Mouse (Mus musculus): ENCODE results near the gene Tmem273. TPM values are rescaled to one million over a fixed set of nuclear protein-coding genes. Genes with fewer than 3 reads are reported as not detected.

Gene Tmem273
- total and polyA plus RNA-seq, 2 experiments: 1.3 to 2.0 TPM

- H3K36me3 ChIP-seq (ENCODE audit: control insufficient read depth, insufficient read depth, low read length): no peaks in the 10 kb centered on the region
- no peak within 1 kb of the TSS for H3K4me3 ChIP-seq (ENCODE audit: insufficient read depth, low read depth, low read length)
- H3K27ac ChIP-seq (replicated peaks; ENCODE audit: insufficient read depth, low read depth, low read length): no peak within 1 kb of the TSS
- DNase-seq (ENCODE audit: extremely low read depth, low read depth, low spot score): no peak
- no peaks in the 10 kb centered on the region for H3K79me2 ChIP-seq (ENCODE audit: control insufficient read depth, insufficient read depth, low read length)
- H3K4me1 ChIP-seq (ENCODE audit: control insufficient read depth, insufficient read depth, low read length): no peaks in the 10 kb centered on the region
- TF ChIP-seq POLR2A (IDR thresholded peaks at IDR 0.05; ENCODE audit: extremely low read depth, insufficient read depth, low read length) (no peak), CTCF (IDR thresholded peaks at IDR 0.05; ENCODE audit: low read depth, low read length) (no peak)
- no peak within 1 kb of the TSS for H3K9ac ChIP-seq (ENCODE audit: low read depth, low read length)
- no peaks in the 10 kb centered on the region for H3K27me3 ChIP-seq (ENCODE audit: control insufficient read depth, insufficient read depth, low read length)
- WGBS: 69% methylated on average over 8 of the region's 8 CpGs
These were observed 48.1 kb downstream of the Tmem273 start, which contains the start of gene Fam170b for GRCm38 (mm10) chr14:32833847-32834246. TSS of gene Fam170b (plus strand) at chr14:32833962.

- DNase-seq (ENCODE audit: extremely low read depth, low read depth, low spot score): no peak
- no peaks in the 10 kb centered on the region for H3K27me3 ChIP-seq (ENCODE audit: control insufficient read depth, insufficient read depth, low read length)
- no peaks in the 10 kb centered on the region for H3K79me2 ChIP-seq (ENCODE audit: control insufficient read depth, insufficient read depth, low read length)
- H3K9ac ChIP-seq (ENCODE audit: low read depth, low read length): no peak overlapping the region
- no peak overlapping the region for H3K4me3 ChIP-seq (ENCODE audit: insufficient read depth, low read depth, low read length)
- H3K27ac ChIP-seq (replicated peaks; ENCODE audit: insufficient read depth, low read depth, low read length): no peak overlapping the region
- whole genome bisulfite sequencing: 76% methylated on average over 14 of the region's 14 CpGs
- TF ChIP-seq CTCF (IDR thresholded peaks at IDR 0.05; ENCODE audit: low read depth, low read length) (no peak), POLR2A (IDR thresholded peaks at IDR 0.05; ENCODE audit: extremely low read depth, insufficient read depth, low read length) (no peak)
- H3K4me1 ChIP-seq (ENCODE audit: control insufficient read depth, insufficient read depth, low read length): no peaks in the 10 kb centered on the region
- H3K36me3 ChIP-seq (ENCODE audit: control insufficient read depth, insufficient read depth, low read length): no peaks in the 10 kb centered on the region
These were observed 49.4 kb downstream of the Tmem273 start for GRCm38 (mm10) chr14:32835181-32835580.

GRCm38 (mm10) chr14:32835596-32835995, 49.8 kb downstream of the Tmem273 start:
- Histone ChIP-seq H3K27ac (replicated peaks; ENCODE audit: insufficient read depth, low read depth, low read length) (no peak overlapping the region), H3K27me3 (ENCODE audit: control insufficient read depth, insufficient read depth, low read length) (no peaks in the 10 kb centered on the region), H3K4me1 (ENCODE audit: control insufficient read depth, insufficient read depth, low read length) (no peaks in the 10 kb centered on the region), H3K4me3 (ENCODE audit: insufficient read depth, low read depth, low read length) (no peak overlapping the region; the same call in 1 of the 2 replicates), H3K9ac (ENCODE audit: low read depth, low read length) (no peak overlapping the region), H3K36me3 (ENCODE audit: control insufficient read depth, insufficient read depth, low read length) (no peaks in the 10 kb centered on the region), H3K79me2 (ENCODE audit: control insufficient read depth, insufficient read depth, low read length) (no peaks in the 10 kb centered on the region)
- 77% methylated on average over 14 of the region's 14 CpGs for WGBS
- DNase-seq (ENCODE audit: extremely low read depth, low read depth, low spot score): no peak
- no peak for TF ChIP-seq POLR2A (IDR thresholded peaks at IDR 0.05; ENCODE audit: extremely low read depth, insufficient read depth, low read length)
- no peak for TF ChIP-seq CTCF (IDR thresholded peaks at IDR 0.05; ENCODE audit: low read depth, low read length)

- Histone ChIP-seq H3K79me2 (ENCODE audit: control insufficient read depth, insufficient read depth, low read length) (no peaks in the 10 kb centered on the region), H3K27ac (replicated peaks; ENCODE audit: insufficient read depth, low read depth, low read length) (no peak overlapping the region), H3K27me3 (ENCODE audit: control insufficient read depth, insufficient read depth, low read length) (no peaks in the 10 kb centered on the region), H3K36me3 (ENCODE audit: control insufficient read depth, insufficient read depth, low read length) (no peaks in the 10 kb centered on the region), H3K4me3 (ENCODE audit: insufficient read depth, low read depth, low read length) (no peak overlapping the region), H3K4me1 (ENCODE audit: control insufficient read depth, insufficient read depth, low read length) (no peaks in the 10 kb centered on the region), H3K9ac (ENCODE audit: low read depth, low read length) (no peak overlapping the region)
- DNase-seq (ENCODE audit: extremely low read depth, low read depth, low spot score): no peak
- 92% methylated on average over 11 of the region's 11 CpGs for WGBS
- TF ChIP-seq CTCF (IDR thresholded peaks at IDR 0.05; ENCODE audit: low read depth, low read length) (no peak), POLR2A (IDR thresholded peaks at IDR 0.05; ENCODE audit: extremely low read depth, insufficient read depth, low read length) (no peak)
These were observed 50.4 kb downstream of the Tmem273 start for GRCm38 (mm10) chr14:32836191-32836590.

- Histone ChIP-seq H3K79me2 (ENCODE audit: control insufficient read depth, insufficient read depth, low read length) (no peaks in the 10 kb centered on the region), H3K36me3 (ENCODE audit: control insufficient read depth, insufficient read depth, low read length) (no peaks in the 10 kb centered on the region), H3K27me3 (ENCODE audit: control insufficient read depth, insufficient read depth, low read length) (no peaks in the 10 kb centered on the region), H3K27ac (replicated peaks; ENCODE audit: insufficient read depth, low read depth, low read length) (no peak overlapping the region), H3K4me1 (ENCODE audit: control insufficient read depth, insufficient read depth, low read length) (no peaks in the 10 kb centered on the region), H3K9ac (ENCODE audit: low read depth, low read length) (no peak overlapping the region), H3K4me3 (ENCODE audit: insufficient read depth, low read depth, low read length) (no peak overlapping the region)
- no peak for TF ChIP-seq POLR2A (IDR thresholded peaks at IDR 0.05; ENCODE audit: extremely low read depth, insufficient read depth, low read length)
- TF ChIP-seq CTCF (IDR thresholded peaks at IDR 0.05; ENCODE audit: low read depth, low read length): no peak
- DNase-seq (ENCODE audit: extremely low read depth, low read depth, low spot score): no peak
These were observed 56.3 kb downstream of the Tmem273 start for GRCm38 (mm10) chr14:32842052-32842451.

- WGBS: 86% methylated on average over 4 of the region's 4 CpGs
These were observed 68.3 kb downstream of the Tmem273 start for GRCm38 (mm10) chr14:32854059-32854458.

More at GRCm38 (mm10) chr14:32854059-32854458, 68.3 kb downstream of the Tmem273 start:
- no peaks in the 10 kb centered on the region for H3K36me3 ChIP-seq (ENCODE audit: control insufficient read depth, insufficient read depth, low read length)
- H3K79me2 ChIP-seq (ENCODE audit: control insufficient read depth, insufficient read depth, low read length): no peaks in the 10 kb centered on the region
- H3K4me1 ChIP-seq (ENCODE audit: control insufficient read depth, insufficient read depth, low read length): 0 out of 2 replicates have a peak, but pooled peaks cover 4% of the 10 kb centered on the region
- no peak for DNase-seq (ENCODE audit: extremely low read depth, low read depth, low spot score)
- H3K27me3 ChIP-seq (ENCODE audit: control insufficient read depth, insufficient read depth, low read length): peaks cover 6% of the 10 kb centered on the region; the same call in 1 of the 2 replicates
- no peak overlapping the region for H3K27ac ChIP-seq (replicated peaks; ENCODE audit: insufficient read depth, low read depth, low read length)
- H3K9ac ChIP-seq (ENCODE audit: low read depth, low read length): no peak overlapping the region
- no peak for TF ChIP-seq POLR2A (IDR thresholded peaks at IDR 0.05; ENCODE audit: extremely low read depth, insufficient read depth, low read length)
- no peak for TF ChIP-seq CTCF (IDR thresholded peaks at IDR 0.05; ENCODE audit: low read depth, low read length)
- H3K4me3 ChIP-seq (ENCODE audit: insufficient read depth, low read depth, low read length): no peak overlapping the region
